Mouse (Mus musculus): ENCODE results near the gene Gmcl1.

The Gmcl1 gene

GRCm38 (mm10) chr6:86736313-86736712 lies 3.1 kb upstream of the Gmcl1 start:
- no peak for DNase-seq (ENCODE audit: low spot score)

- peak; percentile 29 for DNase-seq (ENCODE audit: low spot score)
These were observed 658 bp downstream of the Gmcl1 start for GRCm38 (mm10) chr6:86732276-86733173.

- no peak for DNase-seq (ENCODE audit: low spot score)
These were observed 4.5 kb downstream of the Gmcl1 start for GRCm38 (mm10) chr6:86728711-86729110.

- no peak for DNase-seq (ENCODE audit: low spot score)
These were observed 11.2 kb downstream of the Gmcl1 start for GRCm38 (mm10) chr6:86721977-86722376.

- no peak for DNase-seq (ENCODE audit: low spot score)
These were observed 25.0 kb downstream of the Gmcl1 start for GRCm38 (mm10) chr6:86708072-86708774.

- DNase-seq (ENCODE audit: low spot score) = no peak
These were observed 30.6 kb downstream of the Gmcl1 start for GRCm38 (mm10) chr6:86702577-86702976.

GRCm38 (mm10) chr6:86697903-86698302 lies 35.3 kb downstream of the Gmcl1 start:
- DNase-seq (ENCODE audit: low spot score) = no peak

GRCm38 (mm10) chr6:86696213-86696612 lies 37.0 kb downstream of the Gmcl1 start:
- DNase-seq (ENCODE audit: low spot score) = no peak

- DNase-seq (ENCODE audit: low spot score) = peak; percentile 69
These were observed 38.7 kb downstream of the Gmcl1 start for GRCm38 (mm10) chr6:86694465-86694864.

- DNase-seq (ENCODE audit: low spot score) = no peak
These were observed 43.5 kb downstream of the Gmcl1 start for GRCm38 (mm10) chr6:86689671-86690070.

- no peak for DNase-seq (ENCODE audit: low spot score)
These were observed 46.2 kb downstream of the Gmcl1 start for GRCm38 (mm10) chr6:86686971-86687370.

GRCm38 (mm10) chr6:86684655-86685011 lies 48.5 kb downstream of the Gmcl1 start:
- DNase-seq (ENCODE audit: low spot score) = no peak

- DNase-seq (ENCODE audit: low spot score) = peak; percentile 94
These were observed 49.1 kb downstream of the Gmcl1 start, which contains the start of gene Snrnp27 for GRCm38 (mm10) chr6:86683872-86684654. TSS of gene Snrnp27 (minus strand) at chr6:86684522.

- no peak for DNase-seq (ENCODE audit: low spot score)
These were observed 51.9 kb downstream of the Gmcl1 start for GRCm38 (mm10) chr6:86681289-86681688.

GRCm38 (mm10) chr6:86678341-86678740 lies 54.8 kb downstream of the Gmcl1 start:
- DNase-seq (ENCODE audit: low spot score) = no peak

- DNase-seq (ENCODE audit: low spot score) = peak; percentile 88
These were observed 62.3 kb downstream of the Gmcl1 start for GRCm38 (mm10) chr6:86670873-86671272.

GRCm38 (mm10) chr6:86669240-86669727 lies 63.9 kb downstream of the Gmcl1 start:
- peak; percentile 100 for DNase-seq (ENCODE audit: low spot score)

- no peak for DNase-seq (ENCODE audit: low spot score)
These were observed 64.5 kb downstream of the Gmcl1 start, which contains the start of gene Mxd1 for GRCm38 (mm10) chr6:86668580-86669239. TSS of gene Mxd1 (minus strand) at chr6:86669161.

- DNase-seq (ENCODE audit: low spot score) = no peak
These were observed 66.1 kb downstream of the Gmcl1 start for GRCm38 (mm10) chr6:86667061-86667460.

- no peak for DNase-seq (ENCODE audit: low spot score)
These were observed 67.4 kb downstream of the Gmcl1 start for GRCm38 (mm10) chr6:86665560-86666307.

- DNase-seq (ENCODE audit: low spot score) = no peak
These were observed 68.1 kb downstream of the Gmcl1 start for GRCm38 (mm10) chr6:86665076-86665475.

Measured in embryo, embryonic 10.5 days (tissue).